Mouse (Mus musculus) neutrophil, adult 65 days (primary cell): ENCODE data around the gene Vrtn. TPM values are rescaled to one million over a fixed set of nuclear protein-coding genes. Genes with fewer than 3 reads are reported as not detected.

Experiments used
- total RNA-seq: library from RNA; stranded (reverse); gene quantifications from 2 replicates; pipeline ENCODE4 v1.2.4, GENCODE M21; 2023

Gene Vrtn
- not detected in 2 replicates for total RNA-seq

DNA sequence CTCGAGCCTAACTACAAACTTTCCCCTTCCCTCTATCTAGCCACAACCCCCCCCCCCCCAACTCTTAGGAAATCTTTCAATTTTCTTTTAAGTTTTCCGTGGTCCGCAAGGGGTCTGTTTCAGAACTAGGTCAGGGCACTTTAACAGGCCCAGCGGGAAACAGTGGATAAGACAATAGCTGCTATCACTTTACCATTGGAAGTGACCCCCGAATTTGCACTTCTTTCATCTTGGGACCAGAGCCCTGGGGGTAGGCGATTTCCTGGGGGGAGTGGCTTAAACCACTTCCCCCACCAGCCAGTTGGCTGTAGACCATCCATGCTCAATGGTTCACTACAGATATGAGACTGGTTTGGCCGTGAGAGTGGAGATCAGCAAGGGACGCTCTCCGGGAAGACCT lies at the start of gene Vrtn:
TSS of gene Vrtn (plus strand) at position 366 of the 400 bp plus-strand sequence.

DNA sequence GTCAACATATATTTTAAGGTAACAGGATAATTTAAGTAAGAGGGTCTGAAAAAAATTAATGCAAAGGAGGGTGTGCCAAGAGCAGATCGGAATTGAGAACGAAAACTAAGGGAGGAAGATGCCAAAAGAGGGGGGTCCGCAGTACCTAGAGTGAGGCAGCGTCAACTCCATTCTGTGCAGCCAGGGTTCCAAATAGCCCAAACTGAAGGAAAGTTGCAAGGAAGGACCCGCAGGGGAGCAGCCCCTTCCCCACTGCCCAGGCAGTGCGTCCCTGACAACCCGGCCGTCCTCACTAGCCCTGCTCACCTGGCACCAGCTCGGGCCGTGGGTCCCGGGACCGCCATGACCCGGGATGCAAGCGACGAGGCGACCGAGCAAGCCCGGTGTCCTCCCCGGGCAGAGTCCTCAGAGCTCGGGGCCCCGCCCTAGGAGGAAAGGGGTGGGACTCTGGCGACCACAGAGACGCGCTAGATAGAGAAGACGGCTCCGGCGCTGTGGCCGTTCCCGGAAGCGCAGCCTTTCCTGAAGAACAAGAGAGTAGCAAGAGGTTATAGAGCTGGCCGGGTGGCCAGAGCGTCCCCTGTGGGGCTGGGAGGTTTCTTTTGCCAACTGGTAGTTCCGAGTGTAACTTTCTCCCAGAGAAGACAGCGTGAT lies 23.7 kb upstream of the Vrtn start, which contains the start of gene Abcd4:
TSS of gene Abcd4 (minus strand) at position 437 of the 654 bp plus-strand sequence.

GRCm38 (mm10) chr12:84698319-84699081 lies 57.7 kb downstream of the Vrtn start, which contains the start of gene Syndig1l:
Gene Syndig1l (minus strand): TSS chr12:84698831.

Other genes starting within 250 kb of the Vrtn start
- 19.9 and 25.9 TPM in 2 replicates for gene Entpd5, start 232.0 kb upstream of the Vrtn start, total RNA-seq
- gene Bbof1, start 231.9 kb upstream of the Vrtn start, total RNA-seq = 0.52 and 0.88 TPM in 2 replicates
- 34.3 and 36.1 TPM in 2 replicates for gene Rnf113a2, start 223.8 kb upstream of the Vrtn start, total RNA-seq
- 2.9 and 3.6 TPM in 2 replicates for gene Aldh6a1, start 190.0 kb upstream of the Vrtn start, total RNA-seq
- 6.6 and 10.6 TPM in 2 replicates for gene Lin52, start 189.6 kb upstream of the Vrtn start, total RNA-seq
- not detected in 2 replicates for gene Vsx2, start 71.3 kb upstream of the Vrtn start, total RNA-seq
- 5.0 and 7.4 TPM in 2 replicates for gene Abcd4, start 23.6 kb upstream of the Vrtn start, total RNA-seq
- not detected in 2 replicates for gene Syndig1l, start 57.8 kb downstream of the Vrtn start, total RNA-seq
- gene Npc2, start 132.1 kb downstream of the Vrtn start, total RNA-seq = 94.5 and 106 TPM in 2 replicates
- gene Isca2, start 132.2 kb downstream of the Vrtn start, total RNA-seq = 30.6 and 31.4 TPM in 2 replicates
- gene Ltbp2, start 235.5 kb downstream of the Vrtn start, total RNA-seq = 0.60 TPM in 1 of 2 replicates, not detected in the other